Mouse (Mus musculus) G1E-ER4 (cell line): Measurements from ENCODE around the gene Fam13a. TPM values are rescaled to one million over a fixed set of nuclear protein-coding genes. Genes with fewer than 3 reads are reported as not detected.

ENCODE experiments used
- GATA1 ChIP-seq: IDR thresholded peaks from one replicate; pipeline ENCODE4 v1.8.0; 2012; ENCODE audit warnings: low read length, inconsistent platforms
- polyA plus RNA-seq: library from polyadenylated mRNA; stranded (reverse); fragments of >175 nt; gene quantifications from 2 replicates; pipeline ENCODE4 v1.2.3, GENCODE M21; 2012

Fam13a gene
- polyA plus RNA-seq, 1 experiment: not detected

- TF ChIP-seq GATA1: no peak
Measured at GRCm38 (mm10) chr6:58920735-58921134, 103.6 kb downstream of the Fam13a start.

GRCm38 (mm10) chr6:58916498-58916897 is 107.9 kb downstream of the Fam13a start:
- TF ChIP-seq GATA1: peak; percentile 34

GRCm38 (mm10) chr6:58913971-58914370 is 110.4 kb downstream of the Fam13a start:
- no peak for TF ChIP-seq GATA1

GRCm38 (mm10) chr6:58913551-58913950 is 110.8 kb downstream of the Fam13a start:
- no peak for TF ChIP-seq GATA1

DNA sequence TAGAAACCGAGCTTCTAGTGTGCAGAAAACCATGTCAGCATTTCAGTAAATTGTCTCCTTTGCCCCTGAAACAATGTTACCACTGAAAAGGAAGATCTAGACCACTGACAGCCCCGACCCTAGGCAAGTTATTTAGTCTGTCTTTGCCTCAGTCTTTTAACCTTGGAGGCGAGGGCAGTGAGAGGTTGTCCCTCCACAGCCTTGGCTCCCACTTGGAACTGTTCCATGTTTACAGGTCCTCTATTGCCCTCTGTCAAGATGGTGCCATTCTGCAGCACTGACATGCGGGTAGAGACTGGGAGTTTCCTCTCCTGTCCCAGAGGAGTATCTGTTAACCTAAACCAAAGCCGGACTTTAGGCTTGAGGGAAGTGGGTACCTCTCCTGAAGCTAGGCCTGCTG is 111.5 kb downstream of the Fam13a start:
- TF ChIP-seq GATA1: no peak

GRCm38 (mm10) chr6:58907791-58908190 is 116.6 kb downstream of the Fam13a start:
- TF ChIP-seq GATA1: no peak

DNA sequence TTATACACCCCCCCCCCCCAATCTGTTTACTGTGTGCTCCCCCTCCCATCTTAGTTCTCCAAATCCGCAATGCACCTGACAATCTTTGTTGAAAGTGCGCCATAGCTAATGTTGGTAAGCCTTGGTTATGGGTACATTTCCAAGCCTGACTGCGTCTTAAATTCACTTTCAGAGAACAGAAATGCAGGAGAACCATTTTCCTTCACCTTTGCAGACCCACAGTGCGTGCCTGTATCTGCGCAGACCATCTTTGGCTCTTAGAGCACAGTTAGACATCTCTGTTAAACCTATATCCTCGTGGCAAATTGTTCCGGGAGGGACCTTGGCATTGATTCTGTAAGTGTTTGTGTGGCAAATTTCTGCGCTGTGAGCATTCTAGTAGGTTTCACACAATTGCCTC is 117.0 kb downstream of the Fam13a start:
- no peak for TF ChIP-seq GATA1

GRCm38 (mm10) chr6:58906852-58907261 is 117.5 kb downstream of the Fam13a start, which contains the start of gene Nap1l5:
Nap1l5 (minus strand) TSS chr6:58907076.
- TF ChIP-seq GATA1: no peak

GRCm38 (mm10) chr6:58904551-58904950 is 119.8 kb downstream of the Fam13a start:
- no peak for TF ChIP-seq GATA1

GRCm38 (mm10) chr6:58903171-58903570 is 121.2 kb downstream of the Fam13a start:
- no peak for TF ChIP-seq GATA1

- no peak for TF ChIP-seq GATA1
Measured at GRCm38 (mm10) chr6:58900536-58900935, 123.8 kb downstream of the Fam13a start.

- TF ChIP-seq GATA1: no peak
Measured at GRCm38 (mm10) chr6:58899076-58899475, 125.3 kb downstream of the Fam13a start.

- TF ChIP-seq GATA1: no peak
Measured at GRCm38 (mm10) chr6:58896648-58897047, 127.7 kb downstream of the Fam13a start.

- no peak for TF ChIP-seq GATA1
Measured at GRCm38 (mm10) chr6:58894994-58895393, 129.4 kb downstream of the Fam13a start.

DNA sequence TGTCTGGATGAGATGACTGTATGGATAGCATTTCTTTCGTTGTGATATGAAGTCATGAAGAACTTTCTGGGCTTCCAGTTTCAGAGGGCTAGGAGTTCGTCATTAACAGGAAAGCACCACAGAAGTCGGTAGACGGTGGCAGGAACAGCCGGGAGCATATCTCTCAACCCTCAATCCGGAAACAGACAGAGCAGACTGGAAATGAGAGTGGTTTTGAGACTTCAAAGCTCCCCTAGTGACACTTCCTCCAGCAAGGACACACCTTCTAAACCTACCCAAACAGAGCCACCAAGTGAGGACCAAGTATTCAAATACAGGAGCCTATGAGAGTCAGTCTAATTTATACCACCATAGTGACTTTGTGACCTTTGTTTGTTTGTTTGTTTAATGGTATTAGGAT is 131.0 kb downstream of the Fam13a start:
- TF ChIP-seq GATA1: no peak

DNA sequence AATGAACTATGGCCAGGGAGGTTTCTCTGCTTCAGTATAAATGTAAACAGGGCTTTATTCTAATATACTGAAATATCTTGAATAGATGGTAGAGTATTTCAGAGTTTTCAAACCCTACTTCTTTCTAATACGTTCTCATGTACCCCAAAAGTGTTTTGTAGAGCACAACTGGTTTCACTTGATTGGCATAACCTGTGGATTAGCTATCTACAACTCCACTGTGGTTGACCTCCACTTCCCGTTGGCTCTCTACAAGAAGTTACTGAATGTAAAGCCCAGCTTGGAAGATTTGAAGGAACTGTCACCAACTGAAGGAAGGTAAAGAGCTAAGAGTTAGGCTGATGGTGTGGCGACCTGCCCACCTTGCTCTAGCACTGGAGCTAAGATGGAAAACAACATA is 134.4 kb downstream of the Fam13a start:
- TF ChIP-seq GATA1: no peak

DNA sequence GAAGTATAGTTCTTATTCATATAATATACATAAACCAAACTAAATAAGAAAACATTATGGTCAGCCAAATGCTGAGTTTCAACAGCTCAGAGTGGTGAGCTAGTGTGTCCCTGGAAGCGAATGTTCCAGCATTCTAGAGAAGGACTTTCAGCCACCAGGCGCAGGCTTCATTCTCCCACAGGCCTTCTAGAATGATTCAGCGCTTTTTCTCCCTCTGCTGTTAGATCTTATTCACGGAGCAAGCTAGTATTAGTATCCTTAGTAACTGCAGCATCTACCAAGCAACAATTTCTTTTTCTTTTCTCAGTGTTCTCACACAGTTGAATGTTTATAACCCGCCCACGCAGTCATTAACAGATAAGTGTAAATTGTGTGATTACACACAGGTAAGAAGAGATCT is 142.1 kb downstream of the Fam13a start:
- TF ChIP-seq GATA1: no peak

Other genes starting within 250 kb of the Fam13a start
- gene Herc3, start 193.1 kb downstream of the Fam13a start, polyA plus RNA-seq: 0.42 and 0.49 TPM in 2 replicates
- not detected in 2 replicates for gene Nap1l5, start 117.5 kb downstream of the Fam13a start, polyA plus RNA-seq
- 5.7 and 7.2 TPM in 2 replicates for gene Tigd2, start 184.3 kb upstream of the Fam13a start, polyA plus RNA-seq